Mouse (Mus musculus): ENCODE data around the gene Tnr. TPM values are rescaled to one million over a fixed set of nuclear protein-coding genes. Genes with fewer than 3 reads are reported as not detected.

The Tnr gene
- 0.07 TPM in 1 of 2 replicates, not detected in the other for total RNA-seq (2014; rRNA removed)
- polyA plus RNA-seq (2012; rRNA removed), result not detected in 2 replicates

DNA sequence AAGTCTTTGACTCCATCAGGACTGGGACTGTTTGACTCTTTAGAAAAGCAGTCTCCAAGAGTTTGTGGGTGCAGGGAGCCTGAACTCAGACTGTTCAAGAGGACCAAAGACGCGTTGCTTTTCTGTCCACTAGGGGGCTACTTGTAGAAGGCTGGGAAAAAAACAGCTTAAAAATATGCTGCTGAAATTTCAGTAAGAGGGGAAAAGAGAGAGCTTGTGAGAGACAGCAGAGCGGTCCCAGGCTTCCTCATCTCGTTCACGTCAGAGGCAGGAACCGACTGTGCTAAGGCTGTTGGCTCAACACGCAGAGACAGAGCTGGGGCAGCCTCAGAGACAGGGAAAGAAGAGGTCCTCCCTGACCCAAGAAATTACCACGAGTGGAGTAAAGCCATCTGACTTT lies at the start of gene Tnr:
Tnr (plus strand) TSS at position 192 of the 400 bp plus-strand sequence.
- H3K4me1 ChIP-seq (ENCODE audit: control insufficient read depth, insufficient read depth, low read length), result no peaks in the 10 kb centered on the region; the same call in 1 of the 2 replicates
- TF ChIP-seq CTCF (IDR thresholded peaks at IDR 0.05; ENCODE audit: low read depth, low read length), result peak; percentile 11; the same call in 1 of the 2 replicates
- TF ChIP-seq POLR2A (IDR thresholded peaks at IDR 0.05; ENCODE audit: extremely low read depth, insufficient read depth, low read length), result no peak
- no peaks in the 10 kb centered on the region for H3K36me3 ChIP-seq (ENCODE audit: control insufficient read depth, insufficient read depth, low read length)
- DNase-seq (ENCODE audit: extremely low read depth, low read depth, low spot score), result peak; percentile 4
- H3K4me3 ChIP-seq (ENCODE audit: insufficient read depth, low read depth, low read length), result no peak within 1 kb of the TSS
- WGBS, result 6% methylated on average over 8 of the region's 8 CpGs
- H3K27me3 ChIP-seq (ENCODE audit: control insufficient read depth, insufficient read depth, low read length), result no peaks in the 10 kb centered on the region; the same call in 1 of the 2 replicates
- no peak within 1 kb of the TSS for H3K9ac ChIP-seq (ENCODE audit: low read depth, low read length)
- H3K27ac ChIP-seq (replicated peaks; ENCODE audit: insufficient read depth, low read depth, low read length), result no peak within 1 kb of the TSS
- H3K79me2 ChIP-seq (ENCODE audit: control insufficient read depth, insufficient read depth, low read length), result no peaks in the 10 kb centered on the region

DNA sequence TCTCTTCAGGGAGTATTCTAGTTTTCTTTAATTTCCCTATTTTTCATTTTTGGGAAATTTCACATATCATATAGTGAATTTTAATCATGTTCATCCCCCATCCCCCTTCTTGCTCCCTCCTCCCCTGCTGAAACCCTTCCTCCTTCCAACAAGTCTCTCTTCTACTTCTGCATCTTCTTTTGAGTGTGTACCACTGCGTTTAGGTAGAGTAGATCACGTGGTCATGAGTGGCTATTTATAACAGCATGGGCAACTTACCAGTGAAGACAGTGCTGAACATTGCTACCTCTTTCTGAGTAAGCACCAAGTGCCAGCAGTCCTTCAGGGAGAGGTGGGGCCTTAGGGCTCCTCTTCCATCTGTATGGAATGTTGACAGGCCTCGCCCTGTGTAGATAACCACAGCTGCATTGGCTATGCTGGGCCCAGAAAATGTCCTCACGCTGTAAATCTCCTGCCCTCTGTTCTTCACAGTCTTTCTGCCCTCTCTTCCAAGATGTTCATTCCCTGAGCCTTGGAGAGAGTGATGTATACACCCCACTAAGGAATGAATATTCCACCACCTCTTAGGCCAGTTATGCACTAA lies 33.6 kb upstream of the Tnr start:
- no peak for TF ChIP-seq POLR2A (IDR thresholded peaks at IDR 0.05; ENCODE audit: extremely low read depth, insufficient read depth, low read length)
- no peak for TF ChIP-seq CTCF (IDR thresholded peaks at IDR 0.05; ENCODE audit: low read depth, low read length)
- no peak overlapping the region for H3K9ac ChIP-seq (ENCODE audit: low read depth, low read length)
- H3K27me3 ChIP-seq (ENCODE audit: control insufficient read depth, insufficient read depth, low read length), result no peaks in the 10 kb centered on the region
- no peak overlapping the region for H3K4me3 ChIP-seq (ENCODE audit: insufficient read depth, low read depth, low read length)
- no peak for DNase-seq (ENCODE audit: extremely low read depth, low read depth, low spot score)
- H3K79me2 ChIP-seq (ENCODE audit: control insufficient read depth, insufficient read depth, low read length), result no peaks in the 10 kb centered on the region
- H3K4me1 ChIP-seq (ENCODE audit: control insufficient read depth, insufficient read depth, low read length), result no peaks in the 10 kb centered on the region
- no peak overlapping the region for H3K27ac ChIP-seq (replicated peaks; ENCODE audit: insufficient read depth, low read depth, low read length)
- WGBS, result 65% methylated on average over 4 of the region's 4 CpGs
- no peaks in the 10 kb centered on the region for H3K36me3 ChIP-seq (ENCODE audit: control insufficient read depth, insufficient read depth, low read length)

DNA sequence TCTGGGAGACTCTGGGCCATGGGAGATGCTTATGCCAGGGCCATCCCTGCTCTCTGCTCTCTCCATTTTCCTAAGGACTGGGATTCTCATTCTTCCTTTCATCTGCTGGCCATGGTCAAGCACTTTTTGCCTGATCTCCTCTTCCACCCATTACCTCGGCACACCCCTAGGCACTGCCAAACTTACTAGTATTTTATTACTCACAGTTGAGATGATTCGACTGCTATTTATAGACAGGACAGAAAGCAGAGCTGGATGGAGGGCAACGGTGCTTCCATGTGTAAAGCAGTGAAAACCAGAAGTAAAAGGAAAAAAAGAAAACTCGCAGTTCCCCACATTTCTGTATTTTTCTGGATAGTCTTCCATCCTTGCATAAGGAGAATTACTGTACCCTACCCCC lies 31.0 kb upstream of the Tnr start:
- H3K4me3 ChIP-seq (ENCODE audit: insufficient read depth, low read depth, low read length), result no peak overlapping the region
- 78% methylated on average over 4 of the region's 4 CpGs for WGBS
- H3K27me3 ChIP-seq (ENCODE audit: control insufficient read depth, insufficient read depth, low read length), result no peaks in the 10 kb centered on the region

GRCm38 (mm10) chr1:159493720-159494499 lies 29.7 kb upstream of the Tnr start:
- TF ChIP-seq POLR2A (IDR thresholded peaks at IDR 0.05; ENCODE audit: extremely low read depth, insufficient read depth, low read length) (no peak), CTCF (IDR thresholded peaks at IDR 0.05; ENCODE audit: low read depth, low read length) (no peak)
- WGBS, result 66% methylated on average over 5 of the region's 5 CpGs
- DNase-seq (ENCODE audit: extremely low read depth, low read depth, low spot score), result no peak
- Histone ChIP-seq H3K36me3 (ENCODE audit: control insufficient read depth, insufficient read depth, low read length) (no peaks in the 10 kb centered on the region), H3K27ac (replicated peaks; ENCODE audit: insufficient read depth, low read depth, low read length) (no peak overlapping the region), H3K79me2 (ENCODE audit: control insufficient read depth, insufficient read depth, low read length) (no peaks in the 10 kb centered on the region), H3K4me3 (ENCODE audit: insufficient read depth, low read depth, low read length) (no peak overlapping the region), H3K9ac (ENCODE audit: low read depth, low read length) (no peak overlapping the region), H3K27me3 (ENCODE audit: control insufficient read depth, insufficient read depth, low read length) (no peaks in the 10 kb centered on the region), H3K4me1 (ENCODE audit: control insufficient read depth, insufficient read depth, low read length) (no peaks in the 10 kb centered on the region)

More for the DNA sequence above, 31.0 kb upstream of the Tnr start:
- Histone ChIP-seq H3K27ac (replicated peaks; ENCODE audit: insufficient read depth, low read depth, low read length) (no peak overlapping the region), H3K9ac (ENCODE audit: low read depth, low read length) (no peak overlapping the region), H3K36me3 (ENCODE audit: control insufficient read depth, insufficient read depth, low read length) (no peaks in the 10 kb centered on the region), H3K4me1 (ENCODE audit: control insufficient read depth, insufficient read depth, low read length) (no peaks in the 10 kb centered on the region), H3K79me2 (ENCODE audit: control insufficient read depth, insufficient read depth, low read length) (no peaks in the 10 kb centered on the region)
- TF ChIP-seq POLR2A (IDR thresholded peaks at IDR 0.05; ENCODE audit: extremely low read depth, insufficient read depth, low read length) (no peak), CTCF (IDR thresholded peaks at IDR 0.05; ENCODE audit: low read depth, low read length) (no peak)
- no peak for DNase-seq (ENCODE audit: extremely low read depth, low read depth, low spot score)

- no peak overlapping the region for H3K4me3 ChIP-seq (ENCODE audit: insufficient read depth, low read depth, low read length)
- H3K36me3 ChIP-seq (ENCODE audit: control insufficient read depth, insufficient read depth, low read length), result no peaks in the 10 kb centered on the region
- no peak overlapping the region for H3K27ac ChIP-seq (replicated peaks; ENCODE audit: insufficient read depth, low read depth, low read length)
- no peak for DNase-seq (ENCODE audit: extremely low read depth, low read depth, low spot score)
- no peak overlapping the region for H3K9ac ChIP-seq (ENCODE audit: low read depth, low read length)
- H3K79me2 ChIP-seq (ENCODE audit: control insufficient read depth, insufficient read depth, low read length), result no peaks in the 10 kb centered on the region
- H3K27me3 ChIP-seq (ENCODE audit: control insufficient read depth, insufficient read depth, low read length), result no peaks in the 10 kb centered on the region
- WGBS, result 84% methylated on average over 2 of the region's 2 CpGs
- no peak for TF ChIP-seq CTCF (IDR thresholded peaks at IDR 0.05; ENCODE audit: low read depth, low read length)
- no peak for TF ChIP-seq POLR2A (IDR thresholded peaks at IDR 0.05; ENCODE audit: extremely low read depth, insufficient read depth, low read length)
- no peaks in the 10 kb centered on the region for H3K4me1 ChIP-seq (ENCODE audit: control insufficient read depth, insufficient read depth, low read length)
Measured at GRCm38 (mm10) chr1:159498236-159498635, 25.3 kb upstream of the Tnr start.

All from liver, adult 2 months (tissue).